Mouse (Mus musculus) neutrophil, adult 5-6 weeks (primary cell): Measurements from ENCODE around the gene Trpc6. TPM values are rescaled to one million over a fixed set of nuclear protein-coding genes. Genes with fewer than 3 reads are reported as not detected.

ENCODE experiments used
- ATAC-seq: fragments of 151-379, 151-347 bp; 2 replicates; pipeline ENCODE4 v1.8.0; 2017; ENCODE audit warnings: mild to moderate bottlenecking, moderate TSS enrichment; ENCODE audit not compliant: insufficient number of reproducible peaks, poor library complexity, low FRiP score, severe bottlenecking; ENCODE audit errors: extremely low read depth
- total RNA-seq: library from RNA; stranded (forward); fragments of 200-1000 nt; gene quantifications from 2 replicates; pipeline ENCODE4 v1.2.3, GENCODE M21; 2017

Trpc6 gene
- 2.7 and 3.3 TPM in 2 replicates for total RNA-seq

DNA sequence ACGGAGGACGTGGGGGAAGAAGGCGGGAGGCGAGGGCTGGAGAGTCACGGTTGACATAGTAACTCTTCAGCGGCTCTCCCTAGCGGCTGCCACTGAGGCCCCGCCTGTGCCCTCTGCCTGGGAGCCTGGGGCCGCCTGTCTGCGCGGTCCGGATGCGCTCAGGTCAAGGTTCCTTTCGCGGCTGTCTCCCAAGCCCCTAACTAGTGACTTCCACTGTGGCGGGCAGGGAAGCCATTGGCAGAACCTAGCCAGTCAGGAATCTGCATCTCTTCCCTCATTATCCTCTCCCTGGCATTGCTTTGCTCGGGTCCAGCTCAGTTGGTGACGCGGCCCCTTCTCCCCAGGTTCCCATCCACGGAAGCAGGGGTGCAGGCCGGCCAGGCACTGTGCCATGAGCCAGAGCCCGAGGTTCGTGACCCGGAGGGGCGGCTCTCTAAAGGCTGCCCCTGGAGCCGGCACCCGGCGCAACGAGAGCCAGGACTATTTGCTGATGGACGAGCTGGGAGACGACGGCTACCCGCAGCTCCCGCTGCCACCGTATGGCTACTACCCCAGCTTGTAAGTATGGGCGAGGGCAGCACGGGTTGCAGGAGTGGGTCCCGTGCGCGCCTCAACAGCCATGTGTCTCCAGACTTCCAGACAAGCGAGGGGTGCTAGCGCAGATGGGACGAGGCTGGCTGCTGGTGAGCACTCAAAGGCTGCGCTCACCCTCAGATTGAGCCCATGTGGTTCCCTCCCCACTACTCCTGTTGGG is at the start of gene Trpc6:
Trpc6 (plus strand) TSS at position 102 of the 754 bp plus-strand sequence.
- ATAC-seq = 0 out of 2 replicates have a peak, but pooled peaks have one; percentile 16

DNA sequence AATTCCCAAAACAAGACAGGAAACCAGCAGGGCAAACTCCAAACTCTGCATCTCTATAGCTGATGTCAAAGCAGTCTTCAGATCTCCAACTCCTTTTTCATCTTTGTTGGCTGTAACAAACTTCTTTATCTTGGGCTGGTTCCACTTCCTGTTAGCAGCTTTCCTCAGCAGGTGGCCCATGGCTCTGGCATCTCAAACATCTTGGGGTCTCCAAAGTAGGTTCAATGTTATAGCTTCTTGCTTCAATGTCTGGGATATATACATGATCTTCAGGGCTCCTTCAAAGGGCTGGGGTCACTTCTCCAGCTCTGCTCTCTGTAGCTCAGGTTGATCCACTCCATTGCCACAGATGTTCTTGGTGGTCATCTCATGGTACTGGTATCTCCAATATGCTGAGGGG is 23.0 kb upstream of the Trpc6 start:
- no peak for ATAC-seq

DNA sequence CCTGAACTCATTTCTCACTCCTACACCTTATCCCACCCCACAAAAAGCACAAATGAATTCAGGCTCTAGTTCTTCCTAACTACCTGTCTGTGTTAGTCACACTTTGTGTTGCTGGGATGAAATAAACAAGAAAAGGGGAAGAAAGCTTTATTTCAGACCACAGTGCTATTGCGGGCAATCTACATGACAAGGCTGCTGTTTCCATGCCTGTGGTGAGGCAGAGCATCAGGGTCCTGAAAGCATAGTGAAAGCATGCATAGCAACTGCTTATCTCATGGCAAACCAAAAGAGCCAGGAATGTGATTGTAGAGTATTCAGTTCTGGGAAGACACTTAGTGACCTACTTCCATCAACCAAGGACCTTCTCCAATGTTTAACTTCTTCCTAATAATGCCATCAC is 10.3 kb upstream of the Trpc6 start:
- ATAC-seq = no peak

DNA sequence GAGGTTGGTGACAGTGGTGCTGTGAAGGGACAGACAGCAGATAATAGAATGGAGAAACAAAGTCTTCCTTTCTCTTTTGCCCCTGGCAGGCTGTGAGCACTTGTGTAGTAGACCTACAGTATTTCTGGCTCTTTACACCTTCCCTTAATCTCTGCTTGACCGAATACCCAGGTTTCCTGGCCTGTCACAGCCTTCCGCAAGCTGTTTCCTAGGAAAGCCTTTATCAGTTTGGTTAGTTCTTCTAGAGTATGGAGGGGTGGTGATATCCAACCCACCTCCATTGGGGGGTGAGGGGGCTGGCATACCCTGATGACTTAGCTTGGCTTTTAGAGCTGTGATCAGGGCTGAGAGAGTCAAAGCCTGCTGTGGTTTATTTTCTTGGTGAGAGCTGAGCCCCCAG is 1.3 kb downstream of the Trpc6 start:
- no peak for ATAC-seq

DNA sequence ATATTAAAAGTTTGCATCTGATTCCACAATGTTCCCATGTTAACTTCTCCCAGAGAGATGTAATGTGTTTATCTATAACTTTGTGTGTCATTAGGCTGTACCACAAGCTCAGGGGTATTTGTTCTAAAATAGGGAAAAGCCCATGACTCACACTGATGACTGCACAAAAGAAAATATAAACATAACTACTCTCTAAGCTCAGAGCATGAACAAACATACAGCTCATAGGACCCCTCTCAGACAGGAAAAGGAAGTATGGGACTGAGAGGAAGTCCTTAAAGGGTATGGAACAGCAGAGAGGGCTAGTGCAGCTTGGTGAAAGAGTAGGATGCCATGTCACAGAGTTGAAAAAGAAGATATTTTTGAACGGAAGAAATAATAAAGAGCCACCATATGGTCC is 14.6 kb downstream of the Trpc6 start:
- no peak for ATAC-seq

DNA sequence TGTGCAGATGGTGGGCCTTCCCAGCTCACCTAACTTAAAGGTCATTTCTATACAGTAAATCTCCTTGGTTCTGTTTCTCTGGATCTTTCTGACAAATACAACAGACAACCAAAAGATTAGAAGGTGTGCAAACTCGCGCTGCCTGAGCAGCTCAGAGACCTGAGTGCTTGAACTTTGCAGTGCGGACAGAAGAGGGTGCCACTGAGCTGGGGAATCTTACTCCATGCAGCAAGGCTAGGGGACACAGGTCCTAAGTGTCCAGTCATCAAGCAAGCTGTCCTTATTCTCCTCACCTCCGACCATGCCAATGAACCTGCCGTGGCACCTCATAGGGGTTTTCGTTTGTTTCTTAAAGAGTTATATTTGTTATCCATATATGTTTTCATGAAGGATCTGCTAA is 48.7 kb downstream of the Trpc6 start:
- ATAC-seq = no peak

DNA sequence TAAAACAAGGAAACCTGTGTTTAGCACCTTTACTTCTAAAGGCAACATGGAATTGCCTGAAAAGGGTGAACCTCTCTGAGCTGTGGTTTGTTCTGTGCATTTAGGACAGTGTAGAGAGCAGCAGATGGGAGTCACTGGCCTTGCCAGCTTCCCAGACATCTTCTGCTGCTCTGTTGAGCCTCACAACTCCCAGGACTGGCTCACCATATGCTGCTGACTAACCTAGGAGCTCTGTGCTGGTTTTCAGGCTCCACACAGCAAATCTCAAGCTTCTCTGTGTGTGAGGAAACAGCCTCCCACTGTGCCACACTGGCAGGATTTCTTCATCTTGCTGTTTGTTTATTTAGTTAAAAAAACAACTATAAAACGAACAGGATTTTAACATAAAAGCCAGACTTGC is 53.1 kb downstream of the Trpc6 start:
- ATAC-seq = no peak

DNA sequence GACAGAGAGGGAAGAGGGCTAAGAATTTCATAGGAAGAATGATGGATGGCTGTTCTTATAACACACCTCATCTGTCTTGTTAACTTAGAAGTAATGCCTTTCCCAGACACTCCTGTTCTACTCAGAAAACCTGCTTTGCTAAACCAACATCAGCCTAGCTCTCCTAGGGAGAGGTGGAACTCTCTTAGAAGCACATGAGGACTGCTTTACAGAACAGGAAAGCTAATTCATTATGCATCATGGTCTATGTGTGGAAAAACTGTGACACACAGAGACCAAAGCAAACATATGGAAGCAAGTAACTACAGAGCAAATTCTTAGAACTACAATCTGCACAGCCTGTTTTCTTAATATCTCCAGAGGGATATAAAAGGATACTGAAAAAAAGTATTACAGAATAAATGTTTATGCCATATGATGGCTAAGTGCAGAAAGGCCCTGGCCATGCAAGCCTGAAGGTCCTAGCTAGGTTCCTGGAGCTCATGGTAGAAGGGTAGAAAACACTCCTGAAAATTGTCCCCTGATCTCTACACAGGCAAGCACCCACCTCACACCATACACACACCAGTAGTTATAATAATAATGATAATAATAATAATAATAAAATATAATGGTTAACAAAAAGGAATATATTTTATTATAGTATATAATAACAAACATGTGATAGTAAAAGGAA is 63.0 kb downstream of the Trpc6 start:
- ATAC-seq = no peak

DNA sequence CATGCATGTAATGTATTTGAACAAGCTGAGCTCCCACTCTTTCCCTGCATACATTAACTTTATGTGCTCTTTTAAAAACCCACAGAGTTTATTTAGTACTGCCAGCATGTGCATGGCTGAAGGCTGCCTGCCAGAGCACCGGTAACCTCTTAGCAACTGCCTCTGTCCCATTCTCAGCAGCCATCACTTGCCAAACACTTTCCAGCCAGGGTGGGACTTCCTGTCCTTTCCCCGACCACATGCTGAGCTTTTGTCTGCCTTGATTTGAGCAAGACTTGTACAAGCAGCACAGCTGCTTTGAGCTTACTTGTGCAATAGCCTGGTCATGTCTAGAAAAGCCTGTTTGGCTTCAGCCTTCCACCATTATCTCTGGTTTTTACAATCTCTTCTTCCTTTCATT is 90.4 kb downstream of the Trpc6 start:
- no peak for ATAC-seq

DNA sequence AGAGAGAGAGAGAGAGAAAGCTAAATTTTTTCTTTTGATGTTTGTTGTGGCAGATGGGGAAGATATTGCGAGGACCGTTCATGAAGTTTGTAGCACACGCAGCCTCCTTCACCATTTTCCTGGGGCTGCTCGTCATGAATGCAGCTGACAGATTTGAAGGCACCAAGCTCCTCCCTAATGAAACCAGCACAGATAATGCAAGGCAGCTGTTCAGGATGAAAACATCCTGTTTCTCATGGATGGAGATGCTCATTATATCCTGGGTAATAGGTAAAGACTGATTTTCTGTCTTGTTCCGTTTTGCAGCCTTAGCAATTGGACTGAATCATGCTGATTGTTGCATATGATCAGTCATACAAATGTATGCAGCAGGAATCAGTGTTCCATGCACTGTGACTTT is 99.5 kb downstream of the Trpc6 start:
- ATAC-seq = no peak

DNA sequence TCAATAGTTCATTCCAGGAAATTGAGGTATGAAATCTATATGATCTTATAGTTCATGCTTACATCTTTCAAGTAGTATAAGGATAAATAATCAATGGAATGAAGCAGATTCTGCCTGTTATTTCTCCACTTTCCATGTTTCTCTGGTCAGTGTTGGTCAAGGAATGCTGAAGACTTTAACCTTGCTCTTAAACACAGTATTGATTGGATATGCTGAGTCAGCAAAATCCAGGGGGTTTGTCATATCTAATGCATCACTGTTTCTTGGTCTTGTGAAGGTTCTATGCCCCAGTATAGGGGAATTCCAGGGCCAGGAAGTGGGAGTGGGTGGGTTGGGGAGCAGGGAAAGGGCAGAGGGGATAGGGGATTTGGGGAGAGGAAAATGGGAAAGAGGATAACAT is 111.4 kb downstream of the Trpc6 start:
- no peak for ATAC-seq

DNA sequence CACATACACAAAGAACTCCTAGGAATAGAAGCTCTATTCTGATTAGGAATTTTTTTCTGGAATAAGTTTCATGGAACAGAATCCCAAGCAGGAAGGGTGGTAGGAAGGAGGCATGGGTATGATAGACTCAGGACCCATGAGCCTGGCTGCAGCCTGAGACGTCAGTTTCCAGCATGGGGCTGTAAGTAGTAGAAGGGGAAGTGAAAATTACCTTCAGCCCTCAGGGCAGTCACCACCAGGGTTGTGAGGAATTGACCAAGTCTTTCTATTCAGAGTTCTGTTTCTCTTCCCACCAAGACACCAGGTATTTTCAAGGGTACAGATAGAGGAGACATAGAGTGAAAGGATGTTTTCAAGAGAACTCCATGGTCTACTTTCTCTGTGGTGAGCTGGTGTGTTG is 129.0 kb downstream of the Trpc6 start:
- no peak for ATAC-seq

DNA sequence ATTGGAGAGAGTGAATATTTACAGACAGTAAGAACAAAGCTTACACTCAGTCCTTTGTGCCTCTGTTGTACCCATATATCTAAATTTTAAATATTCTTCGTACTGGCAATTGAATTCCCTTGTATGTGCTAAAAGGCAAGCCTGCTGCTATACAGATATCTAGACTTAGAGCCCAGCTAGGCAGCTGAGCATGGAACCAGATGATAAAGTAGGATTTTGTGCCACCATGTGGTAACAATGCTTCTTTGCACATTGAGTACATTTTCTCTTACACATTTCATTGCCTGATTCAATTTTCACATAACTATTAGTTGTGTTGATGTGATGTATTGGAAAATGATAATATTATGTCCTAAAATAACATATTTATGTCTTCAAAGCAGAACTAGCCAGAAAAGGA is 132.7 kb downstream of the Trpc6 start:
- ATAC-seq = no peak

DNA sequence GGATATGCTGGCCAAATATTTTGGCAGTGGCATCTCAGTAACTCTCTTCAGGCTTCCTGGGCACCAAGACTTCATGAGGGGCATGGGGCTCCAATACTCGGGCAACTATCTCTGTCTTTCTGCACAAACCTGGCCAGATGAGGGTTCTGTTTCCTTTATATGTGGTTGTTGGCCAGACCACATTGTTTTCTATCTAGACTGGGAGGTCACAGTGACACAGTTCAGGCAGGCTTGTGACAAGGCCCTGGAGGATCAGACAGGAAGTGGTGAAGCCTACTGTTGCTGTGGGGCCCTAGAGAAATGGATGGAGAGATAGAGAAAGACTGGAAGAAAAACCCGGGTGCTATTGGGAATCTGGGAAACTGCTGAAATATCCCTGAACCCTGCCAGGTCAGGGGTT is 149.2 kb downstream of the Trpc6 start:
- no peak for ATAC-seq

DNA sequence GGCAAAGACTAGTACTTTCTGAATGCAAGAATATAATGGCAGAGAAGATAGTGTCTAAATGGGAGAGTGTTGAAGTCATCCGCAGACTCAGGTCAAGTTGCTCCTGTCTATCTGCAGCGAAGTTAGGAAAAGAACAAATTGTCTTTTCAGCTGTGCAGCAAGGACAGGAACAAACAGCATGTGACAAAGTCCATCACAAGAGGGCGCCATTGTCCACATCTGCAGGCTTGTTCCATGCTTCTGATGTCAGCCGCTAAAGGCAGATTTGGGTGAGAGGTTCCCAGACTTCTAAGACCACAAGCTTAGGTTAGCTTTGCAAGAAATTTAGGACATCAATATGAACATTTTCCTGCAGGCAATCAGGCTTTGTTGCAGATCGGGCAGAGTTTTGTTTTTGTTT is 156.7 kb downstream of the Trpc6 start:
- no peak for ATAC-seq

DNA sequence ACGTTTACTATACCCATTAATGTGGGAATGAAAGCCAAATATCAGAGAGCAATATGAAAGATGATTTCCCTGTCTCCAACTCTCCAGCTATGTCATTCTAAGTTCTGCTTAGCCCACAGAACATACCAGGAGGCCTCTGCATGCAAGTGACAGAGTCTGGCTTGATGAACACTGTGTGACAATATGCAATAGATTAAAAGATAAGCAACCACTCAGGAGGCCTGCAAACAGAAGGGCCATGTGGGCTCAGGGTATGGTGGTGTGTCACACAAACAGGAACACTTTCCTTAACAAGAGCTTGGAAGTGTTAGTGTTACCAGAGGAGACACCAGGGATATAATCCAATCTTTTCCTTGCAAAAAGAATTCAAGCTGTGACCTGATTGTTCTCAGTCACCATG is 159.6 kb downstream of the Trpc6 start:
- no peak for ATAC-seq

DNA sequence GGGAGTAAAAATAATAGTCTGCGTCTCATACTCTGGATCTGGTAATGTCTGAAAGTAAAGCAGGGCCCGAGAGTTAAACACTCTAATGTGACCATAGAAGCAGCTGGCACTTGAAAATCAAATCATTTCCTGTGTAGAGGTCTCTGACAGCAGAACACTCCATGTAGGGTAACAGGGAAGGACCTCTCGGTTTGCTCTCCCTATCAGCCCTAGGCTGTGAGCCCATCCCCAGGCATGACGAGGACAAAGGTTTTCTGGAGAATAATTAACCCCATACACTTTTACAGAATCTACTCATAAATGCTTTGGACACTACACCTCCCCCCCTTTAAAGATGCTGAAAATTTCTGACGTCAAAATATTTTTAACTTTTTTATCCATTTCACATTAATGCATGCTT is 160.0 kb downstream of the Trpc6 start:
- ATAC-seq = no peak

DNA sequence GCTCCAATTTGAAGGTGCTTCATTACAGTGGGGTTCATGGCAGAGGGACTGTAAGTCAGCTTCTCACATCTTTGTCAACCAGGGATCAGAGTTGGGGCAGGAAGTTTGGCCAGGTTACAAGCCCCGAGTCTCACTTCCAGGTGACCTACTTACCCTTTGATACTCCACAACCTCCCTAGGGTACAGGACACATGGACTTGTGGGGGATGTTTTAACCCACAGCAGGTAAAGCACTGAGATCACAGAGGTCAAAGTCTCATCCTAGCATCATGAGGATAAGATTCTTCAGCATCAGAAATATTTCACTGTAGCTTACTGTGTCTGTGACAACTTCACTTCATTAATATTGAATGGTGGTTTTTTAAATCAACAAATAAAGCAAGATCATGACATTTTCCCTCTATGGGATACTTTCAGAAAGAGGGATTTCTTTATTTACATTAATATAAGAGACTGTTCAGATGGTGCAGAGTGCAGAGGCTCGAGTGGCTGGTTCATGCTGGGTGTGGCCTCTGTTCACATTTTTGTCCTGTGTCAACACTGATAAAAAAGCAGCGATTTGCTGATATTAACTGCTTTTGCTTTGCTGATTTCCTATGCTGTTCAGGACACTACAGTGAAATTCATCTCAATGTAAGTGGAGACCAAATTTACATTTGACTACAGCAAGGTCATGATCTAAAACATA is 166.3 kb downstream of the Trpc6 start:
- no peak for ATAC-seq

DNA sequence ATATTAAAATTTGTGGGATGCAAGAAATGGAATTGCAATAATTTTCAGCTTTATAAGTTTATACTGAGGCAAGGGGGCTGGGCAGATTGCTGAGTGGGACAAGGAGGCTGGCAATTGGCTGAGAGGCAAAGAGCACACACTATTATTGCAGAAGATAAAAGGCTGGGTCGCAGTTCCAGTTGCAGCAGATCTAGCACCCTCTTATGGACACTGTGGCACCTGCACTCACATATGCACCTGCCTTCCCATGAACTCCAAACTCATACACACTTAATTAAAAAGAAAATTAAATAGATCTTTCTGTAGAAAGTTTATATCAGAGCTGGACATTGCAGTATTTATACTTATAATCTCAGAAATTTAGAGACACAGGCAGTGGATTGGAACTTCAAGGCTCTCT is 175.1 kb downstream of the Trpc6 start:
- no peak for ATAC-seq

DNA sequence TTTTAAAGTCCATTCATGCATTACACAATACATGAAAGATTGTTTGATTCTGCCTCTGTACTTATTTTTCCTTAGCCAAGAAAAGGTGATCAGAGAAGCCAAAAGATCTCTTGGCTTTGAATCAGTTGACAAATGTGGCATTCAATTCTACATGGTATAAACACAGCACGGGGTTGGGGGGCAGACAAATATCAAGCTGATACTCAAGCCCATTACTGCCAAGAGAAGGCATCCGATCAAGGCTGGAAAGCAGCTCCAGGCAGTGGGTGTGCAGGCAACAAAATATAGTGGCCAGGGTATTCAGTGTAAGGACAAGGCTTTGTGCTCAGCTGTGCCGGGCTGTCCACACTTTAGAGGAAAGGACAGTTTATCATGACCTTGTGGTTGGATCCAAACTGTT is 185.1 kb downstream of the Trpc6 start:
- no peak for ATAC-seq
